Mouse (Mus musculus): Measurements from ENCODE around the gene Il25. TPM values are rescaled to one million over a fixed set of nuclear protein-coding genes. Genes with fewer than 3 reads are reported as not detected.

The Il25 gene
- polyA plus RNA-seq, 1 experiment from 2014 or later = not detected

DNA sequence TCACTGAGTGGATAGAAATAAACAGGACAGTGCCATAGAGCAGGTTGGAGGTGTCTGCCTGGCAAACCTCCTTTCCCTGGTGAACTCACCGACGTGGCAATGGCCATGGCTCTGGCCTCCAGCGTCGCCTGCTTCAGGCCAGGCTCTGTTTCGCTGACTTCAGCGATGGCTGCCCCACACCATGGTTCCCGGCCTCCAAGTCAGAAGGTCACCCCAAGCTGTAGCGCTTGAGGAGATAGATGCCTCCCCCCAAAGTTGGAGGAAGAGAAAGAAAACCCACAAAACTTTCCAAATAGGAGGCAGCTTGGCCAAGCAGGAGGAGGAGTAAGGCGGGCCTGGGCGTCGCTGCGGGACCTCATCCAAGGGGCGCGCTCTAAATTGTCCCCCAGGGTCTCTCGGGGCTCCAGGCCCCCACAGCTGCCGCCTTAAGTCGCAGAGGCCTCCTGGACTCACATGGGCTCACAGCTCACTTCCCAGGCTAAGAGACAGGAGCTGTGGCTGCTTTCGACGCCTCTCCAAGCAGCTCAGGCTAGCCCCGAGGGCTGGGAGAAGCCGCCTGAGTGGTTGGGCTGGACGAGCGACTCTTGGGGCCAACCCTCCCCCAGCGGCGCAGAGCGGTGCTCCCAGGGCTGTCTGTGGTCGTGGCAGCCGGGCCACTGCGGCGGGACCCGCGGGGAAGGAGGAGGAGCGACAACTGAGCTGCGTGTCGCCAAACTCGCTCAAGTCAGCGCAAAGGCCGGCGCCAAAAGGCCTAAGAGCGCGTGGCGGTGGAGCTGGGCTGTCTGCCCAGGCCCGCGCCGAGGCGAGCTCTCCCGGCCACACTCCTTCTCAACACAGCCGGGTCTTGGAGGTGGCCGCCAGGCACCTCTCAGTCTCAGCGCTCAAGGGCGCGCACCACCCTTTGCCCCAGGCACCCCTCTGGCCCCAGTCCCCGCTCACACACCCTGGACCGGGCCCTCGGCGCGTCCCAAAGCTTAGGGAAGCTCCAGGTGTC, 6.8 kb upstream of the Il25 start, which contains the start of gene Efs:
Gene Efs (minus strand): TSS at position 778 of the 994 bp plus-strand sequence.
- Histone ChIP-seq H3K27ac (ENCODE audit: low read depth) (no peak within 1 kb of the TSS), H3K9me3 (ENCODE audit: low read length) (no peaks in the 10 kb centered on the region), H3K36me3 (replicated peaks; ENCODE audit: insufficient read depth, low read length) (no peaks in the 10 kb centered on the region), H3K9ac (replicated peaks) (no peak within 1 kb of the TSS; the same call in 1 of the 2 replicates), H3K27me3 (ENCODE audit: insufficient read depth, low read length) (peaks cover 50% of the 10 kb centered on the region), H3K4me2 (ENCODE audit: low read depth, low read length) (peak within 1 kb of the TSS; percentile 66), H3K4me1 (ENCODE audit: insufficient read depth) (peaks cover 11% of the 10 kb centered on the region), H3K4me3 (ENCODE audit: low read depth, low read length) (peak within 1 kb of the TSS; percentile 37)
- peak; percentile 26 for DNase-seq
- peak; percentile 13; the same call in 1 of the 2 replicates for ATAC-seq
- TF ChIP-seq EP300 (IDR thresholded peaks at IDR 0.05; ENCODE audit: low read depth) (no peak), CTCF (IDR thresholded peaks at IDR 0.05; ENCODE audit: low read depth) (no peak)
- 7% methylated on average over 56 of the region's 57 CpGs for WGBS (ENCODE audit: insufficient replicate concordance)

DNA sequence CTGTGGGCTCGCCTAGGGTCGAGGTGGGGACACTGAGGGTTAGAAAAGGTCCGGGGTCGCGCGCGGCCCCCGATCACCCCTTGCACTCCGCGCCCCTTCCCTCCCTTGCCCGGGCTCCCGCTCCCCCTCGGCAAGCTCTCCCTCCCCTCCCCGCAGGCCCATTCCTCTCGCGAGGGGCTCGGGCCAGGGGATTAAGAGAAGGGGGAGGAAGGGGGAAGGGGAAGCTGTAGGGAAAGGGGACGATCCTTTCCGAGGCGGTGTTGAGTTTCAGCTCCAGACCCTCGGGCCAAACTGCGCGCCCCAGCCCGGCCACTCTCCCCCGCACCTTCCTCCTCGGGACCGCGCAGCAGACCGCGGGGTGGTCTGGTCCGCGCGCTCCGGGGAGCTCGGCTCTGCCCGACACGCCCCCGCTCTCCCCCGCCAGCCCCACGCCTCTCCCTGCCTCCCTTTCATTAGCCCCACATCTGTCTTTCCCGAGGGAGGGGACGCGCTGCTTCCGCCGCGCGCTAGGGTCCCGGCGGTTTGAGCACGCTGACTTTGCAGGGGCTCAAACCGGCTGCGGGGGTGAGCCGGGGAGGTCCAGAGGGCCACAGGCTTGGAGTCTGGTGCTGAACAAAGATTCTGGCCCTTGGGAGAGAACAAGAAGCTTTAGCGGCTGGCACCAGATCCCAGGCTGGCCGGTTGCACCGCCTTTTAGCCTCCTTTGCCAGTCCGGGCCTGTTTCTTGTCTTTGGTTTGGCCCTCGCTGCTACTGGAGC, 5.9 kb upstream of the Il25 start:
- H3K27ac ChIP-seq (ENCODE audit: low read depth) = no peak overlapping the region
- H3K4me3 ChIP-seq (ENCODE audit: low read depth, low read length) = peak overlapping the region; percentile 37
- DNase-seq (no peak), ATAC-seq (no peak)
- no peaks in the 10 kb centered on the region for H3K9me3 ChIP-seq (ENCODE audit: low read length)
- WGBS (ENCODE audit: insufficient replicate concordance) = 2% methylated on average over 50 of the region's 58 CpGs
- TF ChIP-seq EP300 (IDR thresholded peaks at IDR 0.05; ENCODE audit: low read depth) = no peak
- TF ChIP-seq CTCF (IDR thresholded peaks at IDR 0.05; ENCODE audit: low read depth) = no peak
- H3K4me1 ChIP-seq (ENCODE audit: insufficient read depth) = peaks cover 11% of the 10 kb centered on the region
- peak overlapping the region; percentile 66 for H3K4me2 ChIP-seq (ENCODE audit: low read depth, low read length)
- H3K36me3 ChIP-seq (replicated peaks; ENCODE audit: insufficient read depth, low read length) = no peaks in the 10 kb centered on the region
- H3K27me3 ChIP-seq (ENCODE audit: insufficient read depth, low read length) = peaks cover 50% of the 10 kb centered on the region
- no peak overlapping the region; the same call in 1 of the 2 replicates for H3K9ac ChIP-seq (replicated peaks)

DNA sequence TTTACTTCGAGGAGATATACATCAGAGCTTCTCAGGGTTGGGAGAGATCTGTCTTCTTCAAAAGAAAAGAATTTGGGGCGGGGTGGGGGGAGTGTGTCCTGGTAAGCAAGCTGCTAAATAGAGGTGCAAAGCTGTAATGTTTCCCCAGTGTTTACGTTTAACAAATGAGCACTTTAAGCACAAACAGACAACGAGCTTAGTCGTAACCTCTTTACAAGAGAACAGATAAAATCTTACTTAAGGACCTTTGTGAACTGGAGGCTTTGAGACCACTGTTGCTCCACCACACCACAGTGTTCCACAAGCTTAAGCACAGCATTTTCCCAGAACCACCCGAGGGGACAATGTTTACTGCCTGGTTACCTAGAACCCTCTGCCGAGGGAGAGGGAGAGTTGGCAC, 5.2 kb upstream of the Il25 start:
- Histone ChIP-seq H3K4me2 (ENCODE audit: low read depth, low read length) (no peak overlapping the region), H3K36me3 (replicated peaks; ENCODE audit: insufficient read depth, low read length) (no peaks in the 10 kb centered on the region)
- ATAC-seq = no peak

DNA sequence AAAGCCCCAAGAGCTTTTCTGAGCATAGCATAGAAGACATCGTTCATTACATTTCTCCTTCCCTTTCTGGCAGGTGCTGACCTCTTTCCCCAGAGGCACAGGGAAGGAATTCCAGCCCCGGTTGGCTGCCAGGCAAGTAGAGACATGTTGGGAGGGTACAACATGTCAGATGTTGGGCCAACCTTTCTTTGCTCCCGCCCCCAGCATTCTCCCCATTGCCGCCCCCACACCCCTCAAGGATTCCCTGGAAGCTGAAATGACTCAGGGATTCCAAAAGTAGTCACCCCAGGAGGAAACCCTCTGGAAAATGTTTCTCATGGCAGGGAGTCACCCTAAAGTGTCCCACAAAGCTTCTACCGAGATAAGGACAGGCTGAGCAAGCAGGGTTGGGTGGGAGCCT, 2.7 kb upstream of the Il25 start:
- Histone ChIP-seq H3K9ac (replicated peaks) (no peak overlapping the region), H3K27me3 (ENCODE audit: insufficient read depth, low read length) (peaks cover 44% of the 10 kb centered on the region), H3K9me3 (ENCODE audit: low read length) (no peaks in the 10 kb centered on the region), H3K4me3 (ENCODE audit: low read depth, low read length) (no peak overlapping the region), H3K4me2 (ENCODE audit: low read depth, low read length) (no peak overlapping the region), H3K27ac (ENCODE audit: low read depth) (no peak overlapping the region), H3K4me1 (ENCODE audit: insufficient read depth) (peaks cover 11% of the 10 kb centered on the region), H3K36me3 (replicated peaks; ENCODE audit: insufficient read depth, low read length) (no peaks in the 10 kb centered on the region)
- TF ChIP-seq CTCF (IDR thresholded peaks at IDR 0.05; ENCODE audit: low read depth) = no peak
- TF ChIP-seq EP300 (IDR thresholded peaks at IDR 0.05; ENCODE audit: low read depth) = no peak
- ATAC-seq (no peak), DNase-seq (no peak)
- 62% methylated on average over 5 of the region's 5 CpGs for WGBS (ENCODE audit: insufficient replicate concordance)

More for the DNA sequence above, 5.2 kb upstream of the Il25 start:
- Histone ChIP-seq H3K9ac (replicated peaks) (no peak overlapping the region), H3K4me3 (ENCODE audit: low read depth, low read length) (no peak overlapping the region), H3K27me3 (ENCODE audit: insufficient read depth, low read length) (peaks cover 50% of the 10 kb centered on the region), H3K4me1 (ENCODE audit: insufficient read depth) (peaks cover 11% of the 10 kb centered on the region), H3K9me3 (ENCODE audit: low read length) (no peaks in the 10 kb centered on the region), H3K27ac (ENCODE audit: low read depth) (no peak overlapping the region)
- WGBS (ENCODE audit: insufficient replicate concordance) = 21% methylated on average over 7 of the region's 7 CpGs
- TF ChIP-seq EP300 (IDR thresholded peaks at IDR 0.05; ENCODE audit: low read depth) (no peak), CTCF (IDR thresholded peaks at IDR 0.05; ENCODE audit: low read depth) (no peak)
- DNase-seq = no peak

DNA sequence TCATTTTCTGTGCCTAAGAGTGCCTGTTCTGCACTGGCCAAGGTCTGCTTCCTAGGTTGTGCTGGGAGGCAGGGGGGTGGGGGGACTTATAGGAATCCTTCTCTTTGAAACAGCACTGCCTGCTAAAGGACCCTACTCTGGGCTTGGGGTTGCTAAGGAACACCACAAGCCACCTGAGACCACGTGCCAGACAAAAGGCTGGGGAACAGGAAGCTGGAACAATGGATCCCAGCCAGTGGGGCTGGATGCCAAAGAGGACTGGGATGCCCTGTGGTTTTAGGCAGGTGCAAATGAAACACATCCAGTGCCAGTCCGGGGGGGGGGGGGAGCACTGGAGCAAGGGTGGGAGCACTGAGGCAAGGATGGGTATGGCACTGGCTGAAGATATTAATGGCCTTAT, 2.1 kb upstream of the Il25 start:
- Histone ChIP-seq H3K27me3 (ENCODE audit: insufficient read depth, low read length) (peaks cover 38% of the 10 kb centered on the region), H3K9ac (replicated peaks) (no peak overlapping the region), H3K36me3 (replicated peaks; ENCODE audit: insufficient read depth, low read length) (no peaks in the 10 kb centered on the region), H3K4me2 (ENCODE audit: low read depth, low read length) (no peak overlapping the region), H3K9me3 (ENCODE audit: low read length) (no peaks in the 10 kb centered on the region), H3K27ac (ENCODE audit: low read depth) (no peak overlapping the region), H3K4me1 (ENCODE audit: insufficient read depth) (peaks cover 11% of the 10 kb centered on the region), H3K4me3 (ENCODE audit: low read depth, low read length) (no peak overlapping the region)
- TF ChIP-seq EP300 (IDR thresholded peaks at IDR 0.05; ENCODE audit: low read depth) = no peak
- TF ChIP-seq CTCF (IDR thresholded peaks at IDR 0.05; ENCODE audit: low read depth) = no peak
- ATAC-seq (no peak), DNase-seq (no peak)
- 23% methylated on average over 2 of the region's 2 CpGs for WGBS (ENCODE audit: insufficient replicate concordance)

Data from liver, postnatal 0 days (tissue).